Mouse (Mus musculus): ENCODE data around the gene Hcn2.

- no peak for TF ChIP-seq CTCF (conservative IDR thresholded peaks at IDR 0.05 in 1 of 2, IDR thresholded peaks at IDR 0.05 in 1 of 2; ENCODE audit: low read depth in 2 of 2, low read length in 2 of 2)
- TF ChIP-seq POLR2A (IDR thresholded peaks at IDR 0.05; ENCODE audit: low read depth, low read length) = no peak
Observed at GRCm38 (mm10) chr10:79709307-79709706, 7.1 kb upstream of the Hcn2 start.

All from CH12.LX (cell line).